Mouse (Mus musculus): Measurements from ENCODE around the gene Mamdc2.

Mamdc2 gene

DNA sequence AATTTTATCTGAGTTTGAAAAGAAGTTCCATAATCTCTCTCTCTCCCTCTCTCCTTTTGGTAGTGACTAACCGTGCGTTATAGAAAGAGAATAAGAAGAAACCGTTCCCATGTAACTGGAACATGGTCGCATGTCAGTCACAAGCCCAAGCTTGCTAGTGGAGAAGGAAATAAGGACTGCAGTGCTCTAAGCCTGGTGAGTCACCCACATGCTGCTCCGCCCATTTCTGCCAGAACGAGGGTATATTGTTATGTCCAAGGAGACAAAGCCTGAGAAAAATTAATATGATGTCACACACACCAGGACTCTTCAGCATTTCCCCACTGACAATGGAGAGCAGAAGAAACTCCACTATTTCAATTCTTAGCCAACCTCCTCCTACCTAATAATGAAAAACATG, 93.5 kb downstream of the Mamdc2 start:
- no peak for DNase-seq (ENCODE audit: low spot score)

DNA sequence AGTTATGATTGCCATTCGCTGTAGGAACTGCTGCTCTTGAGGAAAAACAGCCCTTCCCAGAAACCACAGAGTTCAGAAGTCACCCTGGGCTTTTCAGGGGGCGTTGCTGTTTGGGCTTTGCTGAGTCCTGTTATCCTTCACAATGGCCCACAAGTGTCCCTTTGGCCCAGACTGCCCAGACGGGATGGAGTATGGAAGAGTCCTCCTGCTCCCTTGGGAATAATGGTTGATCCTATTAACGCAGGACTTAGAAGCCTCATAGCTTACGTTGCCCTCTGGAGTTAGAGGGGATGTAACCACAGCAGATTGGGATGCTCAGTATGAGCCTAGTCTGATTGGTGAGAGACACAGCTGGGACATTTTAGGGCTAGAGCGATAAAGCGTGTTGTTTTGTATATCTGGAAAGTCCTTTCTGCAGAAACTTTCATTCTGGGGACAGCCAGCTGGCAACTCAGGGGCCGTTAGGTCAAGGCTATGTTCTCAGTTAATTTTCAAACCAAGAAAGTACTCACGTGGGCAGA, 94.3 kb downstream of the Mamdc2 start:
- DNase-seq (ENCODE audit: low spot score), result no peak

DNA sequence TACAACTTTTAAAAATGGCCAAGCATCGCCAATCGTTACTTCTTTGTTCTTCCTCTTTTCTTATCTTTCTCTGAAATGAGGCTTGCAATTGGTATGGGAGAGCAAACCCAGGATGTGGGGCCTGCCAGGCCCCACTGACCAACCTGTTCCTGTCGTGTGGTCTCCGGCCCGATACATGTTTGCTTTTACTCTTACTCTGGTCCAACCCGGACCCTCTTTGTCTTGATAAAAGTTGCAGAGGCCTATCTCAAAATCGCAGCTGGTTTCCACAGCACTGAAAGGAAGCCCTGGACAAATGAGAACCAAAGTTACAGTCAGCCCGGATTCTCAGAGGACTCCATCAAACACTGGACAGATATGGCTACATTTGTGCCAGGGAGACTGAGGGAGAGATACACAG, 95.1 kb downstream of the Mamdc2 start:
- DNase-seq (ENCODE audit: low spot score), result no peak

DNA sequence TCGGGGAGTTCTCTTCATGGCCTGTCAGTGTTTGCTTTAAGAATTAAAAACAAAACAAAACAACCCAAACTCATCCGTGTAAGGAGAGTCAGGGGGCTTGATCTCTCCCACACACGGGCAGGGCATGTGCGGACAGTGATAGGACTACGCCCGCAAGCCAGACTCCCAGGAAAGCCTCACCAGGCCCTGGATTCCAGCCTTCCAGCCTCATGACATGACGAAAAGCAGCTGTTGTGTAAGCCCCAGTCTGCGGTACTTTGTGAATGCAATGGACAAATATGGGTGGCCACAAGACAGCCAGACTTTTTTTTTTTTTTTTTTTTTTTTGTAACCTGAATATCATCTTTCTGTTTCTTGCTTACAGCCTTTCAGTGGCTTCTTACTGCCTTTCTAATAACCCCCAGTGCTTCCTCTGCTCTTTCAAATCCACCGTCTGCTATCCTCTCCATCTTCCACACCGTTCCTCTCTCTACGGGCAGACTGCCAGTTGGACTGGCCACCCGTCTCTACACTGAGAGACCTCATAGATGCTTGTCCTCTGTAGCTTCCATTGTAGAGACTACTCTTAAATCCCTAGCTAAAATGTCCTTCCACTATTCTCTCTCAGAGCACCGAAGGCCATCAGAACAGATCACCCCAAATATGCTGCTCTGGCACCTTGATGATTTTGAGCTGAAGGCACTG, 96.3 kb downstream of the Mamdc2 start:
- DNase-seq (ENCODE audit: low spot score), result no peak

DNA sequence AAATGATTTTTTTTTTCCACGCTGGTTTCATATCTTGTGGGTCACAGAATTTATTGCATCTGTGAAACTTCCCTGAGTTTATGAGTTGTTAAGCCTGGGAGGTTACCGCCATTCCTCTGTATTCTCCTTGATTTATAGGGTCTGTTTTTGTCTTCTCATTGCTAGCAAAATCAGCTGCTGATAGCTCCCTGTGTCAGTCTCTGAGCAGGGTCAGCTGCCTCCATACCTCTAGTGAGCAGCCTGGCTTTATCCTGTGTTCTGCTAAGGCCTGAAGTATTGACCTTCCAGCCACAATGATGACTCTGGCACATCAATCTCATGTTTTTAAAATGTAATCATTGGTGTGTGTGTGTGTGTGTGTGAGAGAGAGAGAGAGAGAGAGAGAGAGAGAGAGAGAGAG, 98.3 kb downstream of the Mamdc2 start:
- DNase-seq (ENCODE audit: low spot score), result no peak

DNA sequence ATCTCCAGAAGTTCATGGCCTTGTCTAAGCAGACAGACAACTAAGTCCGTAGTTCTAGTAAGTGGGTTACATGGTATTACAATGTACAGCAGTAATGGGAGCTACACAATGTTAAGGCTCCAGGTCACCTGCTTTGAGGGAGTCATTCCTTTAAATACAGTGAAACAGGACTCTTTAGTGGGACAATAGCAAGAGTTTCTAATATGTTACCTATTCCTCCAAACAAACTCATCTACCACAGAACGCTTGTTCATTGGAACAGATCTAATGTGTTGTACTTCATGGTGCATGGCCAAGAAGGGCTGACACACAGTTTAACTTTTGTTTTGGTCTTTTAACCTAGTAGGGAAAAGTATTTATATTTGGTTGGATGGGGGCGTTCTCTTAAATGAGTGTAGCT, 105.5 kb downstream of the Mamdc2 start:
- DNase-seq (ENCODE audit: low spot score), result no peak

DNA sequence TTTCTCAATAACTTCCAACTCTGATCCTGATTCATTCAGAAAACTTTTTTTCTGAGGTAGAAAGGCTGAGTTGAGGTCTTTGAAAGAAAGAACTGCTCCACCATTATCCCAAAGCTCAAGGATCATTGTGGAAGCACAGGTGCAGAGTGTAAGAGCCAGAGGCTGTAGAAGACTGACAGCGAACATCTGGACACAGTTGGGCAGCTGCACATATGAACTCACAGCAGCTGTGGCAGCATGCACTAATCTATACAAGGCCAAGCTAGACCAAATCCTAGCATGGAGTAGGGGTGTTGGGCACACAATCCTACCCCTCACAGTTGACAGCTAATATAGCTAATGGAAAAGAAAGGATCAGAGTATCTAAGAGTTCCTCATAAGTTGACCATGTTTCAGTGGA, 115.4 kb downstream of the Mamdc2 start:
- DNase-seq (ENCODE audit: low spot score), result no peak

DNA sequence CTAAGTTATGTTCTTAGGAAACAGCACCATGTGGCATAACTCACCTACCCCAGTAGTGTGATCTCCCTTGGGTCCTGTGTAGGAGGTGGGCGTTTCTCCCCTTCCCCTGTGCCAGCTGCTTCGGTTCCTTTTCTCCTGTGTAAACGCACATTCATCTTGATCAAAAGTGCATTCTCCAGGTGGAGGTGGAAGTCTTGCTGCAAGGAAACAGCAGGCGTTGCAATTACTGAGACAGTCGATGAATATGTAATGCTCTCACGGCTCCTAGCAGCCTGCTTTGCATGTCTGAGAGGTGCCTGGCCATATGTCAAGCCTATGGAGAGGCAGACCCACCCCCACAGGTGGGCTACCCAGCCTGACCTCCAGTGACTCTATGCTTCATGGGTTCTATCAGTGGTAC, 117.4 kb downstream of the Mamdc2 start:
- no peak for DNase-seq (ENCODE audit: low spot score)

DNA sequence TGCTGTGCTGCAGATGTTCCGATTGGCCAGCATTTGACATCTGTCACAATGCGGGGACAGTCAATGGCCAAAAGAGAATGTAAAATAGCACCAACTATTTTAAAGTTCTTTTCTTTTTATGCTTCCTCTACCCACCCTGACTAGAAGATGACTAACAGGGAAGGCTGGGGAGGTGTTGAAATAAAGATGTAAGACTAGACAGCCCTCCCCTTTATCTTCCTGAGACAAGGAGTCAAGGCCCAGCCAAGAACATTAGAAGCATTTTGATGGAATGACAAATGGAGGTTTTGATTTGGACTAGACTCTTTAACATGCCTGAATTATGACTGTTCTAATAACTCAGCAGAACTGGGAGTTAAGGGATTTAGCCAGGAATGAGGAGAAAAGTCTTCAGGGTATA, 118.9 kb downstream of the Mamdc2 start:
- DNase-seq (ENCODE audit: low spot score), result no peak

DNA sequence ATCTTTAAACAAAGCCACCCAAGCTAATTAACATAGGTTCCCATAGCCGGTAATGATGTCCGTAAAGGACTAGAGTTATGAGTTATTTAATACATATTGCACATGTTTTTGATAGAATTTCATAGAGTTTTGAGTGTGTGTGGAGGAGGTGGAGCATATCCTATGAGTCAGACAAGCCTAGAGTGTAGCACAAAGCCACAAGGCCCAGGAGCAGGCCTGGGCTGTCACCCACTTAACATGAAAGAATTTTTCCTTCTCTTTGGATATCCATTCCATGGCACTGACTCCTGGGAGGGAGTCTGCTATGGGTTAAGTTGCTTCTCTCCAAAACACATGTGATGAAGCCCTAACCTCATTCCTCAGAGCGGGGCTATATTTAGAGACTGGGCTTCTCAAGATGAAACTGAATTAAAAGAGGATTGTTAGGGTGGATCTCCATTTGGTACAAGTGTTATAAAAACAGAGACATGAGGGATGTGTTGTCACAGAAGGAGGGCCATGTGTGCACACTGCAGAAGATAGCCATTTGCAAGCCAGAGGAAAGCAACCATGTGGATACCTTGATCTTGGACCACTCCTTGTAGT, 121.1 kb downstream of the Mamdc2 start:
- DNase-seq (ENCODE audit: low spot score), result no peak

DNA sequence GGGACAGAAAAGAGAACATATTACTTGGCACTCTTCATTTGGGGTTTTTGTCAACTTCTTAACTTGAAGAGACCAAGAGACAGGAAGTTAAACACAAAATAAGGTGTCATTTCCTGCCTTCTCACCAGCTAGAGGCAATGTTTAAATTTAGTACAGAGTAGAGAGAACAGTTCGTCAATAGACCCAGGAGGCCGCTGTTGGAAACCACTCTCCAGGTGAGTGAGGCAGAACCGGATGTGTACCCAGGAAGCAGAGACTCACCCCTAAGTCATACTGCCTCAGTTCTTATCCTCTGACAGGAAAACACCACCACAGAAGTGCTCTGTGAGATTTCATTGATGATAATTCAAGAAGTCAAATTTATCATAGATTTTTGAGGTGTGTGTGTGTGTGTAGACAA, 125.1 kb downstream of the Mamdc2 start:
- no peak for DNase-seq (ENCODE audit: low spot score)

DNA sequence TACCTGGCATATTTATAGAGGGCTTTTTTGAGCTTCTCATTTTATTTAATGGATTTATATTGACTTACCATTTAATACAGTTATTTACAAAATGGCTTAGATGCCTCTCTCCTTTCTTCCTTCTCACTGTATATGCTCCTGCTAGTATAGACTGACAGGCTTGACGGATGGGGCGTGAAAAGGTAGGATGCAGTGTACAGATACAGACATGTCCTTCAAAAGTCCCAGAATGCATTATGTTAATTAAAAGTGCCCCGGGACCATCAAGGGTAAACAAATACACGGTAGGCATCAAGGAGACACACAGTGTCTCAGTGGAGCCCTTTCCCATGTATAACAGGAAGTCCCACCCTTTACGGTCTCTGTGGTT, 130.3 kb downstream of the Mamdc2 start:
- DNase-seq (ENCODE audit: low spot score), result no peak

DNA sequence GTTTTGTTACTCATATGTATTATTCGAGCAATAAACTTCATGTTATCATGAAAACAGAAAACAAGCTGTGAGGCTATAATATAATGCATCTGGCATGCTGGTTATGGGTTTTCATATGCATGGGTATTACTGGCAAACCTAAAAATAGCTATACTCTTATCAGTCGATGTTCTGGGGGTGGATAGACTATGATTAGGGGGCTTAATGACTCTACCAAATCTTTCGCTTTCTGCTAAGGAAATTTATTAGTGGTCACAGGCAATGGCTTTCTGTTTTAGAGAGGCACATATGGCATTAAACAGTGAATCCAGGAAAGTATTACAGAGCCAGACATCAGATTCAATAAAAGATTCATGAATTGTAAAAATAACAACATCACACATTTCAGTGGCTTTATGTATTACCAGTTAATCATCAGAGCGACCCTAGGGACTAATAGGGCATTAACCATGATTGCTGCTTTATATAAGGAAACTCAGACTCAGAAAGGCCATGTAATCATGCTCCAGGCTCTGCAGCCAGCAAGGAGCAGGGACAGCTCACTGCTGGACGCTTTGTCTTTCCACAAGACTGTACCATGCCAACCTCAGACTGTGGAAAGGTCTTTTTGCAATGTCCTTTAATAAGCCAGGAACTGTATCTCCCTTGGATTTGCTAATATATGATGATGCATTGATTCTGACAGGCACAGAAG, 130.8 kb downstream of the Mamdc2 start:
- no peak for DNase-seq (ENCODE audit: low spot score)

DNA sequence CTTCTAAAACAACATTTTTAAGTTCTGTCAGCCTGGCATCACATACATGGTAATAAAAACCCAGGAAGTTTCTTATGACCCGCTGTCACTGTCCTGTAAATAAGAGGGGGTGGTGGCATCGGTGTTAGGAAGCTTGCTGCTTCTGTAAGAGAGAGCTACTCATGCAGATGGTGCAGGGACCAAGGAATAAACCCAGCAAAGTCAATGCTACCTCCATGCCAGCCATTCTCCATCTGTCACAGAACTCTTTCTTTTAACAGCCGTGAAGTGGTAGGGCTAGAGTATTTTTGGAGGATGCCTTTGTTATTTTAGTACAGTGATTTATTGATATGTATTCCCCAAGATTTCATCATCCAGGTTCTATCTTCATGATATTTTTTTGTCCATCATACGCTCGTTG, 131.4 kb downstream of the Mamdc2 start:
- no peak for DNase-seq (ENCODE audit: low spot score)

DNA sequence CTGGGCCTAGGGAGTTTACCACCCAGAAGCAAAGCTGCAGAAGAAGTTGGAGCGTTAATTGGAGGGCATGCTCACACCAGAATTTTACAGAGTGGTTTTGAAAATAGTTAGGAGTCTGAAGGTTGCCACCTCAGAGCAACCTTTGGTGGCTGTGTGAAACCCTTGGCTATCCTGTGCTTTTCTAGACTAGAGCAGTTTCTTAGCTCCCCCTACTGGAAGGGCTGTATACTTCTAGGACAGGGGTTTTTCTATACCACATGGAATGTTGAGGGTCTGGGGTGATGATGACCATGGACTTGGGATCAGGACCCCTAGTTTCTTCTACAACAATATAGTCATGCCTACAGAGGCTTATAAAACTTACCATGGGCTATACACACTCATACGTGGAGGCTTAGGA, 138.3 kb downstream of the Mamdc2 start:
- DNase-seq (ENCODE audit: low spot score), result no peak

DNA sequence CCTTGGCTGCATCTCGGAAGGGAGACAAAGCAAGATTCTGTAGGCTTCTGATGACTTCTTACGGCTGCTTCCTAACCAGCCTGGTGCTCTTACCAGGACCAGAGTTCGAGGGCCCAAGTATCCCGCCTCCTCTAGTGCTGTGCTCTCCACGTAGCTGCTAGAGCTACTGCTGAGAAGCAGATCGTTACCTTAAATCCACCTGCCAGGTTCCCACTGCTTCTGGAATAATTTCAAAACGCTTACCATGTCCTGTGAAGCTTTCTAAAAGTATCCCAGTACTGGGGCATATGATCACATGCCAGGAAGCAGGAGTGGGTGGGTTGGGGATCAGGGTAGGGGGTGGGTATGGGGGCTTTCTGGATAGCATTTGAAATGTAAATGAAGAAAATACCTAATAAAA, 141.6 kb downstream of the Mamdc2 start:
- no peak for DNase-seq (ENCODE audit: low spot score)

DNA sequence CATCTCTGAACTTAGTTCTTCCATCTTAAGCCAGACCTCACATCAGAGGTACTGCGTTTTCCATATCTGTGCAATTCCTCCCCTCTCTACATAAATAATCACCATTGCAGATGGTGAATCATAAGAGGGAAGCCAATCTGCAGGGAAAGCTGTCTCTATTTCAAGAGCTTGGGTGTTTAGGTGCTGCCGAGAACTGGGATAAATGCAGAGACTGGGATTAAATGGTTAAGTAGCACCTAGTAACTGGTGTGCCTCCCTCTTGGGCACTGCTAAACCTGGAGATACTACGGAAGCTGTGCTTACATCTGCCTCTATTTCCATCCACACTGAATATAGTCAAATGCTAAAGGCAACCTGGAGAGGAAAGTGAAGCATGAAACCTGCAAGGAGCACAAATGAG, 148.3 kb downstream of the Mamdc2 start:
- no peak for DNase-seq (ENCODE audit: low spot score)

DNA sequence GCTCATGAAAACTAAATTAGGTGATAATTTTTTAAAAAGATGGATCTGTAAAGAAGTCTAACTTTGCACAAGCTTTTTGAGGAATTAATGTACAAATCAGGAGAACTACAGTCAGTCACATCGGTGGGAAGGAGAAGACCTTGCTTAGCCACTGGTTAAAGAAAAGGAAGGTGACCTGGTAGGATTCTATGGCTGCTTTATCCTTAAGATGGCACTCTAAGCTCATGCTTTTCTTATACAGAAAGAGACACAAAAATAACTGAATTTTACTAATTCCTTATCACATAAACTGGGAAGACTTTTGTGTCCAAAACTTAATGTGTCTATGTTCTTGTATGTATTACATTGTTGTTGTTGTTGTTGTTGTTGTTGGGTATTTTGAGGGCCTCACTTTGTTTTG, 149.3 kb downstream of the Mamdc2 start:
- no peak for DNase-seq (ENCODE audit: low spot score)

DNA sequence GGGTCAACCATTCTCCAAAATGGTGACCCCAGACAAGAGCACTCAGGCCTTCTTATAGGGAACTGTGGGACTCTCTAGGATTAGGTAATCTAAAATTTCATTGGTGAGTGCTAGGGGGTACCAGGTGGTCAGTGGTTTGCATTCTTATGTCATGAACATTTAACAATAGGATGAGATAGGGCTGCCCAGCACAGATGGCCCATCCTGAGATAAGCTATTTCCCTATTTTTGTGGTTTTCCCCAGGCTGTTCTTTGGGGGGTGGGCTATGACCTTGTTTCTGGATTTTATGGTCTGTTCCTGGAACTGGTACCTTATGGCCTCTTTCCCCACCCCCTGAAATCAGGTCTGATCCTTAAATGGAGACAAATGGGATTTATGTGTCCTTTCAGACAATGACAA, 151.1 kb downstream of the Mamdc2 start:
- DNase-seq (ENCODE audit: low spot score), result no peak

DNA sequence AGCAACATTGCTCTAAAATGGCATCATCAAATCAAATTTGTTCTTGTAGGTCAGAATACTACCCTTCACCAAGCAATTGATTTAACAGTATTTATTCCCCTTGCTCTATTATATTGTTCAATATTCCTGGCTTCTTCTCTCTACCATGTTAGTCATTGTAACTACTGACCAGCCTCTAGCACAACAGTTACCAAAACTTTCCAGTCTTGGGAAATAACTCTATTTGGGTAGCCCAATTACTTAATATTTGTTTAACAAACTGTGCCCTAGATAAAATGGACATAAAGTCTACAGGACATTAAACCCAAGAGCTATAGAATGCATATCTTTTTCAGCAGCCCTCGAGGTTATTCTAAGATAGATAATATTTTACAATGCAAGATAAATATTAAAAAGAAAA, 159.0 kb downstream of the Mamdc2 start:
- DNase-seq (ENCODE audit: low spot score), result no peak

DNA sequence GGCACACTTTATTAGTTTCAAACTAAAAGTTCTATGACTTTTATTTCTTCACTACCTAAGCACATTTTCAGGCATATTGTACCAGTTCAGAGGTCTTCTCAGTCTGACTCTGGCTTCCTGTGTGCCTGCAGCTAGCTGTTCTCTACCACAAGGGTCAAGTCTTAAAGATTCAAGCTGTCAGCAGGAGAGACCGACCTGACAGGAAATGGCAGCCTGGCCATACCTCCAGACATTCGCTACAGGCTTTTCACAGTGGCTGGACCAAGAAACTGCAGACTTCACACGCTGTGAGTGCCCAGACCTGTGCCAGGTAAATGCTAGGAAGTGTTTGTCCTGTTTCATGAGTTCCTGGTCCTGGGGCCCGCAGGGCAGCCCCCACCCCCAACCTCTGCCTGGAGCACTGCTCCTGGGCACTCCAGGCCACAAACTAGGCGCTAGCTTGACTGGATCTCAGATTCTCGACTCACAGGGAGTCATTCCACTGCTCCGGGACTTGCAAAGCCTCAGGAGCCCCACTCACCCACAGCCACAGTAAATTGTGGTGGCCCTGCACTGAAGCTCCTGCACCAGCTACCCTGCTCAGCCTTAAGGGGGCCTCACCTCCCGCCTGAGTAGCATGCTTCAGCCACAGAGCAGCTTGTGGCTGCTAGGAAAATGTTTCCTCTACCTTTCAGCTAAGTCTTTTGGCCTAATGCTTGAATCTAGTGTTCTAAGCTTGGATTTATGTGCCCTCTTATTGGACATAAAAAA, 166.2 kb downstream of the Mamdc2 start:
- no peak for DNase-seq (ENCODE audit: low spot score)

DNA sequence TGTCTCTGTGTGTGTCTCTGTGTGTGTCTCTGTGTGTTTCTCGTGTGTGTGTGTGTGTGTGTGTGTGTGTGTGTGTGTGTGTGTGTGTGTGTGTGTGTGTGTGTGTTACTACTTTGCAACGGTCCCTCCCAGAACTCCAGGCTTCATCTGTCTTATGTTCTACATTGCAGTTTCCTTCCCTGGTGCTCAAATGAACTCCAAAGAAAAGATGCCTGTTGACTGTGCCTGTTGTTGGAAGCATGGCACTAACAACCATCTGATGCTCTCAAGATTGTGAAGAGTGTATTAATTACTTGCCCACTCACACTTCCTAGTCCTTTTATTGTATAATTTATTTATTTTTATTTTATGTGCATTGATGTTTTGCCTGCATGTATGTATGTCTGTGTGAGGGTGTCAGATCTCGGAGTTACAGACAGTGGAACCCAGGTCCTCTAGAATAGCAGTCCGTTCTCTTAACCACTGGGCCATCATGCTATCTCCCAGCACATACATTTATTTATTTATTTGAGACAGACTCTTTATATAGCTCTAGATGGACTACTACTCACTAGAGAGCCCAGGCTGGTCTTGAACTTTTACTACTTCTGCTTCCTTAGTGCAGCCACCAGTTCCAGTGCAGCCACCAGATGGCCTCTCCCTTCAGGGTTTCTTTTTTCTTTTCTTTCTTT, 174.1 kb downstream of the Mamdc2 start:
- DNase-seq (ENCODE audit: low spot score), result no peak
